Mouse (Mus musculus): ENCODE measurements around the gene Stx18.

DNA sequence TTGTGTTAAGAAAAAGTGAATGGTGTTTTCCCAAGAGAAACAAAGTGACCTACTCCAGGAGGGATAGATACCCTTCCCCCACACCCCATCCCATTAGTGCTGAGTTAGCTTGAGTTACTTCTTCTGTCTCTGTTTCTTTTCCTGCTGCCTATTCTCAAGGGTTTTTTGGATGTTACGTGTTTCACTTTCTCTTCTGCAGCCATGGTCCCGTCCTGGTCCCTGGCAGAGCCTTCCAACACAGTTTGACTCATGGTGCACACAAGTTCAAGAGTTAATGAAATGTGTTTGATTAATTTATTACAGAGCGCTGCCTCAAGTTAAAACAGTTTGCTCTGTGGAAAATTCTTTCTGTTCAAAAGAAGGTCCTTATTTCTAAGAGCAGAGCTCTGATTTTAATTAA lies 44.0 kb downstream of the Stx18 start:
- TF ChIP-seq CTCF (IDR thresholded peaks at IDR 0.05; ENCODE audit: extremely low read depth, insufficient read depth, low read length) (no peak), POLR2A (IDR thresholded peaks at IDR 0.05; ENCODE audit: extremely low read depth, insufficient read depth, low read length) (no peak)

All from cortical plate, adult 2 months (tissue).